Mouse (Mus musculus): ENCODE data around the gene Asgr2.

DNA sequence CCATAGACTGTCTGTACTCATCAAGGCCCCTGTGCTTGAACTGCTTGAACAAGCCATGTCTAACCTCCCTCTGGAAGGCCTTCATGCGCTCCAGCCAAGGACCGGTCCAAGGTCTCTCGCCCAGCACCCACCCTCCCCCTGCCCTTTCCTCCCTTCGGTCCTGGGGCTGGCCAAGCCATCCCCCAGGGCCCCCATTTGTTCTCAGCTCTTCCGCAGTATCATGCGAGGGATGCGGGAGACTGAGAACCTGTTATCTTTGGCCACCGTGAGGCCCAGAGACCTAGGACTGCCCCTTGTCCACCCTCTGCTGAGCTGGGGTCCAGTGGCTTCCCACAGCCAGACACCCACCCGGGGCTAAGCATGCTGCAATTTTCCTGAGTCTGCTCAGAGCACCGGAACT lies 46.7 kb downstream of the Asgr2 start:
- TF ChIP-seq BHLHE40 (IDR thresholded peaks at IDR 0.05; ENCODE audit: low read depth, low read length) (no peak), CTCF (conservative IDR thresholded peaks at IDR 0.05 in 1 of 2, IDR thresholded peaks at IDR 0.05 in 1 of 2; ENCODE audit: low read depth in 2 of 2, low read length in 2 of 2) (no peak), POLR2A (IDR thresholded peaks at IDR 0.05; ENCODE audit: low read depth, low read length) (no peak), USF2 (conservative IDR thresholded peaks at IDR 0.05; ENCODE audit: low read depth, low read length) (no peak), RAD21 (IDR thresholded peaks at IDR 0.05; ENCODE audit: low read depth, low read length) (no peak), NELFE (IDR thresholded peaks at IDR 0.05; ENCODE audit: low read depth, low read length) (no peak), JUND (conservative IDR thresholded peaks at IDR 0.05; ENCODE audit: low read depth, low read length) (no peak), UBTF (IDR thresholded peaks at IDR 0.05; ENCODE audit: low read depth, low read length) (no peak), POLR2AphosphoS2 (IDR thresholded peaks at IDR 0.05; ENCODE audit: low read depth, low read length) (no peak)

Measured in CH12.LX (cell line).